9 mouse cellular contexts compared by ENCODE assay signal in genomic region chr5:113643107-113643848, GRCm38 (mm10). TPM values are rescaled to one million over a fixed set of nuclear protein-coding genes. Genes with fewer than 3 reads are reported as not detected.
DNase-seq lines count a peak whose midpoint lies in the region; ATAC-seq lines count a peak whose summit lies in the region.
"Had no signal": no experiment of that assay in that cellular context is flagged by ENCODE, and none has a peak within 500 bp of the region (broad histone marks: within the 10 kb centered on the region; RNA-seq: fewer than 3 reads in every experiment).

No protein-coding gene starts in this region.

- WGBS in kidney, embryonic 14.5 days, result 51% methylated on average over 18 of the region's 18 CpGs
- WGBS in neural tube, embryonic 14.5 days, result 43% methylated on average over 18 of the region's 18 CpGs

- no peaks in the 10 kb centered on the region for H3K36me3 ChIP-seq in kidney, embryonic 14.5 days (ENCODE audit: control insufficient read depth, insufficient read depth, low read length)
- H3K36me3 ChIP-seq in neural tube, embryonic 14.5 days (ENCODE audit: control insufficient read depth, insufficient read depth, low read length), result no peaks in the 10 kb centered on the region

- intact Hi-C loops in left cerebral cortex, postnatal 4 days (cut with DNase I), result no loop called here

- no peaks in the 10 kb centered on the region for H3K9me3 ChIP-seq in kidney, embryonic 14.5 days (ENCODE audit: control insufficient read depth, low read length)
- H3K9me3 ChIP-seq in neural tube, embryonic 14.5 days (ENCODE audit: control insufficient read depth, low read length), result no peaks in the 10 kb centered on the region

- H3K27ac ChIP-seq in kidney, embryonic 14.5 days (ENCODE audit: low read depth, low read length), result no peak overlapping the region
- peak overlapping the region; percentile 16; the same call in 1 of the 2 replicates for H3K27ac ChIP-seq in neural tube, embryonic 14.5 days (ENCODE audit: low read depth, low read length)
- H3K27ac ChIP-seq: liver, embryonic 14.5 days had no signal

- no peaks in the 10 kb centered on the region for H3K27me3 ChIP-seq in kidney, embryonic 14.5 days (ENCODE audit: control insufficient read depth, insufficient read depth, low read length)
- H3K27me3 ChIP-seq in neural tube, embryonic 14.5 days (ENCODE audit: control insufficient read depth, insufficient read depth, low read length), result no peaks in the 10 kb centered on the region

- DNase-seq in kidney, adult 8-10 months, result no peak
- peak; percentile 86 for DNase-seq in cerebellum, adult 11-12 months
- peak; percentile 46 for DNase-seq in forelimb bud, embryonic 11.5 days (ENCODE audit: low read depth, low spot score)
- DNase-seq in left cerebral cortex, postnatal 4 days, result peak; percentile 69
- DNase-seq in urinary bladder, adult 18-20 months (ENCODE audit: low spot score in 2 of 2), result no peak
- no peak for DNase-seq in lung, postnatal 14 days

- H3K4me3 ChIP-seq in kidney, embryonic 14.5 days (ENCODE audit: low read length), result no peak overlapping the region; the same call in 1 of the 2 replicates
- no peak overlapping the region for H3K4me3 ChIP-seq in neural tube, embryonic 14.5 days (ENCODE audit: low read depth, low read length)

- 0 out of 2 replicates have a peak overlapping the region, but pooled peaks have one; percentile 18 for H3K9ac ChIP-seq in kidney, embryonic 14.5 days (ENCODE audit: low read depth, low read length)
- peak overlapping the region; percentile 28; the same call in 1 of the 2 replicates for H3K9ac ChIP-seq in neural tube, embryonic 14.5 days (replicated peaks; ENCODE audit: low read depth, low read length)
- H3K9ac ChIP-seq: liver, embryonic 14.5 days had no signal

- H3K4me2 ChIP-seq in kidney, embryonic 14.5 days (replicated peaks; ENCODE audit: low read depth, low read length), result peak overlapping the region; percentile 15
- H3K4me2 ChIP-seq in neural tube, embryonic 14.5 days (ENCODE audit: low read depth, low read length), result peak overlapping the region; percentile 41

- ATAC-seq in kidney, embryonic 14.5 days (ENCODE audit: low FRiP score, low TSS enrichment), result peak; percentile 85
- ATAC-seq in neural tube, embryonic 14.5 days (ENCODE audit: low read depth), result peak; percentile 96

- H3K4me1 ChIP-seq in kidney, embryonic 14.5 days (ENCODE audit: control insufficient read depth, insufficient read depth, low read length), result 0 out of 2 replicates have a peak, but pooled peaks cover 3% of the 10 kb centered on the region
- 0 out of 2 replicates have a peak, but pooled peaks cover 5% of the 10 kb centered on the region for H3K4me1 ChIP-seq in neural tube, embryonic 14.5 days (ENCODE audit: control insufficient read depth, insufficient read depth, low read length)

RNA-seq across cellular contexts. Expression of gene Cmklr1, which starts 6.9 kb away (rescaled TPM):
- 3.6 and 4.9 TPM in 2 replicates for polyA plus RNA-seq in kidney, embryonic 14.5 days (2014; fragmentation: Nextera tagmentation; extraction: Ambion mirVana)
- total RNA-seq in left cerebral cortex, postnatal 4 days (2021), result 1 to 10 TPM; 2.7 to 2.9 TPM
- 0.80 and 2.2 TPM in 2 replicates for polyA plus RNA-seq in neural tube, embryonic 14.5 days (2014; fragmentation: Nextera tagmentation; extraction: Ambion mirVana)

Comparison
In these comparisons a context has a peak if more than half of its experiments do, and no peak if none do; other contexts are left out.
1. DNase-seq: peak in cerebellum, adult 11-12 months (single experiment), forelimb bud, embryonic 11.5 days (single experiment) and left cerebral cortex, postnatal 4 days (single experiment); none in kidney, adult 8-10 months (0 of 2), urinary bladder, adult 18-20 months (0 of 2) and lung, postnatal 14 days (single experiment).